Mouse (Mus musculus) MEL (cell line): ENCODE measurements at regions not wholly inside any gene's neighbourhood (a gene's known extent, or its start where the extent isn't known, plus 50 kb on each side); places are given as distances from the start of the nearest gene placed in this dataset.

ENCODE experiments used
- CTCF ChIP-seq, 3 experiments: IDR thresholded peaks in 2 of 3; conservative IDR thresholded peaks in 1 of 3; 2 replicates each; pipeline ENCODE4 v1.5.1; 2011 to 2012; ENCODE audit warnings: low read length in 3 of 3, low read depth in 2 of 3, mild to moderate bottlenecking in 2 of 3, improper control_type of control experiment in 1 of 3, inconsistent platforms in 1 of 3, mixed read lengths in 1 of 3, moderate library complexity in 1 of 3; ENCODE audit not compliant: control insufficient read depth in 1 of 3, insufficient read depth in 1 of 3, poor library complexity in 1 of 3, severe bottlenecking in 1 of 3
- E2F4 ChIP-seq: IDR thresholded peaks from 2 replicates; pipeline ENCODE4 v1.6.1; 2011; ENCODE audit warnings: low read depth, low read length, improper control_type of control experiment, borderline replicate concordance
- ETS1 ChIP-seq: IDR thresholded peaks from 2 replicates; pipeline ENCODE4 v1.6.1; 2012; ENCODE audit warnings: low read depth, mild to moderate bottlenecking, inconsistent platforms, low read length, improper control_type of control experiment, moderate library complexity
- GABPA ChIP-seq: IDR thresholded peaks from 2 replicates; pipeline ENCODE4 v1.6.1; 2012; ENCODE audit warnings: low read depth, mild to moderate bottlenecking, inconsistent platforms, low read length, improper control_type of control experiment, moderate library complexity
- JUND ChIP-seq: IDR thresholded peaks from 2 replicates; pipeline ENCODE4 v1.6.1; 2011; ENCODE audit warnings: low read depth, mild to moderate bottlenecking, improper control_type of control experiment, low read length
- MAFK ChIP-seq: IDR thresholded peaks from 2 replicates; pipeline ENCODE4 v1.6.1; 2011; ENCODE audit warnings: low read depth, mild to moderate bottlenecking, low read length, improper control_type of control experiment, borderline replicate concordance
- POLR2A ChIP-seq, 2 experiments: IDR thresholded peaks; 2 replicates each; pipeline ENCODE4 v1.6.1; 2011 to 2012; ENCODE audit warnings: low read length in 2 of 2, mild to moderate bottlenecking in 2 of 2, control low read depth in 1 of 2, improper control_type of control experiment in 1 of 2, low read depth in 1 of 2, moderate library complexity in 1 of 2; ENCODE audit not compliant: control insufficient read depth in 1 of 2, insufficient read depth in 1 of 2, poor library complexity in 1 of 2
- TCF12 ChIP-seq: IDR thresholded peaks from 2 replicates; pipeline ENCODE4 v1.6.1; 2014; ENCODE audit warnings: low read depth, mild to moderate bottlenecking, inconsistent platforms, low read length, improper control_type of control experiment, moderate library complexity
- ZKSCAN1 ChIP-seq: IDR thresholded peaks from 2 replicates; pipeline ENCODE4 v1.6.1; 2012; ENCODE audit warnings: low read depth, mild to moderate bottlenecking, inconsistent platforms, low read length, improper control_type of control experiment, moderate library complexity
- ZNF384 ChIP-seq: IDR thresholded peaks from 2 replicates; pipeline ENCODE4 v1.6.1; 2012; ENCODE audit warnings: low read depth, mild to moderate bottlenecking, inconsistent platforms, low read length, improper control_type of control experiment

DNA sequence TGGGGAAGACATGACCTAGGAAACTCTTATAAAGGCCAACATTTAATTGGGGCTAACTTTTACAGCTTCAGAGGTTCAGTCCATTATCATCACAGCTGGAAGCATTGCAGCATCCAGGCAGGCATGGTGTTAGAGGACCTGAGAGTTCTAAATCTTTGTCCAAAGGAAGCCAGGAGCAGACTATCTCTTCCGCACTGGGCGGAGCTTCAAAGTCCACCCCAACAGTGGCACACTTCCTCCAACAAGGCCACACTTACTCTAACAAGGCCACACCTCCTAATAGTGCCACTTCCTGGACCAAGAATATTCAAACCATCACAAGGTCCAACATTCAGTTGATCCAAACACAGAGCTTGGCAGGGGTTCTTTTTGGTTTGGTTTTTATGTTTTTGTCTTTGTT is 55.9 kb upstream of the Jade1 start:
- TF ChIP-seq CTCF (IDR thresholded peaks at IDR 0.05 in 2 of 3, conservative IDR thresholded peaks at IDR 0.05 in 1 of 3; ENCODE audit: control insufficient read depth in 1 of 3, insufficient read depth in 1 of 3, low read depth in 2 of 3, low read length in 3 of 3, poor library complexity in 1 of 3, severe bottlenecking in 1 of 3) (no peak), TCF12 (no peak), POLR2A (IDR thresholded peaks at IDR 0.05; ENCODE audit: control insufficient read depth in 1 of 2, insufficient read depth in 1 of 2, low read depth in 1 of 2, low read length in 2 of 2, poor library complexity in 1 of 2) (no peak), ZKSCAN1 (no peak), ETS1 (no peak), E2F4 (no peak), MAFK (no peak), JUND (no peak), GABPA (no peak), ZNF384 (no peak)
